Mouse (Mus musculus) kidney, embryonic 16.5 days (tissue): ENCODE measurements around the gene Car6. TPM values are rescaled to one million over a fixed set of nuclear protein-coding genes. Genes with fewer than 3 reads are reported as not detected.

Source experiments
- ATAC-seq: fragments of 200-750 bp; cut with Nextera tagmentation; 2 replicates; pipeline ENCODE4 v1.8.0; 2017; ENCODE audit warnings: moderate TSS enrichment; ENCODE audit not compliant: low FRiP score, low TSS enrichment
- H3K27ac ChIP-seq: fragments of 300-500 bp; sonication (generic); 2 replicates; pipeline ENCODE4 v1.5.1; 2014; ENCODE audit warnings: low read length
- H3K27me3 ChIP-seq: fragments of 300-500 bp; sonication (generic); 2 replicates; pipeline ENCODE4 v1.6.1; 2014; ENCODE audit warnings: low read length, control low read depth, mixed read lengths; ENCODE audit not compliant: insufficient read depth
- H3K36me3 ChIP-seq: fragments of 300-500 bp; sonication (generic); 2 replicates; pipeline ENCODE4 v1.6.1; 2014; ENCODE audit warnings: low read length, control low read depth, mixed read lengths; ENCODE audit not compliant: insufficient read depth
- H3K4me1 ChIP-seq: fragments of 300-500 bp; sonication (generic); 2 replicates; pipeline ENCODE4 v1.6.1; 2014; ENCODE audit warnings: low read length, control low read depth, mixed read lengths; ENCODE audit not compliant: insufficient read depth
- H3K4me2 ChIP-seq: fragments of 300-500 bp; sonication (generic); replicated peaks from 2 replicates; pipeline ENCODE4 v1.6.1; 2014; ENCODE audit warnings: low read depth, low read length
- H3K4me3 ChIP-seq: fragments of 300-500 bp; sonication (generic); 2 replicates; pipeline ENCODE4 v1.5.1; 2014; ENCODE audit warnings: mild to moderate bottlenecking, low read length
- H3K9ac ChIP-seq: fragments of 300-500 bp; sonication (generic); replicated peaks from 2 replicates; pipeline ENCODE4 v1.6.1; 2014; ENCODE audit warnings: low read length
- H3K9me3 ChIP-seq: fragments of 300-500 bp; sonication (generic); 2 replicates; pipeline ENCODE4 v1.6.1; 2016; ENCODE audit warnings: low read length, control low read depth
- WGBS: fragments of 180-500 bp; shearing (Covaris S2); extraction: QIAGEN DNeasy Blood & Tissue Kit; methylation state at CpG from one replicate; pipeline ENCODE4 v1.1.7; 2014; 5-methylcytosine and 5-hydroxymethylcytosine counted together
- polyA plus RNA-seq: library from polyadenylated mRNA; unstranded; fragments of >200 nt; fragmentation: Nextera tagmentation; extraction: Ambion mirVana; gene quantifications from 2 replicates; pipeline ENCODE4 v1.2.1, GENCODE M21; 2015

The Car6 gene
- polyA plus RNA-seq, 1 experiment from 2014 or later, result 0.29 TPM

- H3K9ac ChIP-seq, result no peak overlapping the region
- no peak for ATAC-seq
- no peak overlapping the region for H3K27ac ChIP-seq
- no peaks in the 10 kb centered on the region for H3K36me3 ChIP-seq
- H3K9me3 ChIP-seq, result no peaks in the 10 kb centered on the region
- no peak overlapping the region for H3K4me3 ChIP-seq
- H3K4me2 ChIP-seq, result no peak overlapping the region
- no peaks in the 10 kb centered on the region for H3K27me3 ChIP-seq
- WGBS, result 74% methylated on average over 9 of the region's 9 CpGs
- H3K4me1 ChIP-seq, result peaks cover 8% of the 10 kb centered on the region; the same call in 1 of the 2 replicates
These were observed 18.6 kb upstream of the Car6 start for GRCm38 (mm10) chr4:150219501-150220292.

GRCm38 (mm10) chr4:150217935-150218334 is 16.8 kb upstream of the Car6 start:
- 100% methylated on average over 1 of the region's 1 CpGs for whole genome bisulfite sequencing
- no peaks in the 10 kb centered on the region for H3K36me3 ChIP-seq
- no peak overlapping the region for H3K4me2 ChIP-seq
- H3K9me3 ChIP-seq, result no peaks in the 10 kb centered on the region
- no peaks in the 10 kb centered on the region for H3K27me3 ChIP-seq
- peaks cover 13% of the 10 kb centered on the region for H3K4me1 ChIP-seq
- ATAC-seq, result no peak
- H3K9ac ChIP-seq, result no peak overlapping the region
- no peak overlapping the region for H3K27ac ChIP-seq
- H3K4me3 ChIP-seq, result no peak overlapping the region

- Histone ChIP-seq H3K9me3 (no peaks in the 10 kb centered on the region), H3K4me1 (peaks cover 21% of the 10 kb centered on the region), H3K4me2 (no peak overlapping the region), H3K27ac (no peak overlapping the region), H3K4me3 (no peak overlapping the region), H3K27me3 (no peaks in the 10 kb centered on the region), H3K9ac (no peak overlapping the region), H3K36me3 (no peaks in the 10 kb centered on the region)
- WGBS, result 82% methylated on average over 5 of the region's 5 CpGs
- no peak for ATAC-seq
These were observed 16.0 kb upstream of the Car6 start for GRCm38 (mm10) chr4:150217042-150217554.

GRCm38 (mm10) chr4:150216423-150216822 is 15.3 kb upstream of the Car6 start:
- Histone ChIP-seq H3K9me3 (no peaks in the 10 kb centered on the region), H3K36me3 (no peaks in the 10 kb centered on the region), H3K4me1 (peaks cover 21% of the 10 kb centered on the region), H3K4me2 (no peak overlapping the region), H3K27me3 (no peaks in the 10 kb centered on the region), H3K9ac (no peak overlapping the region), H3K4me3 (no peak overlapping the region), H3K27ac (no peak overlapping the region)
- ATAC-seq, result no peak
- 79% methylated on average over 6 of the region's 6 CpGs for WGBS

- ATAC-seq, result no peak
- Histone ChIP-seq H3K4me1 (peaks cover 13% of the 10 kb centered on the region), H3K4me2 (no peak overlapping the region), H3K9ac (no peak overlapping the region), H3K36me3 (no peaks in the 10 kb centered on the region), H3K27me3 (no peaks in the 10 kb centered on the region), H3K4me3 (no peak overlapping the region), H3K9me3 (no peaks in the 10 kb centered on the region), H3K27ac (no peak overlapping the region)
- 50% methylated on average over 5 of the region's 5 CpGs for WGBS
These were observed 12.8 kb upstream of the Car6 start for GRCm38 (mm10) chr4:150213910-150214309.

GRCm38 (mm10) chr4:150212553-150212971 is 11.4 kb upstream of the Car6 start:
- WGBS, result 2% methylated on average over 15 of the region's 15 CpGs
- peaks cover 13% of the 10 kb centered on the region for H3K4me1 ChIP-seq
- H3K36me3 ChIP-seq, result no peaks in the 10 kb centered on the region
- ATAC-seq, result peak; percentile 89
- no peaks in the 10 kb centered on the region for H3K27me3 ChIP-seq
- H3K4me2 ChIP-seq, result peak overlapping the region; percentile 58
- H3K4me3 ChIP-seq, result peak overlapping the region; percentile 36
- 0 out of 2 replicates have a peak overlapping the region, but pooled peaks have one; percentile 18 for H3K27ac ChIP-seq
- peak overlapping the region; percentile 59 for H3K9ac ChIP-seq
- H3K9me3 ChIP-seq, result no peaks in the 10 kb centered on the region

- Histone ChIP-seq H3K9ac (peak overlapping the region; percentile 59; the same call in 1 of the 2 replicates), H3K4me1 (peaks cover 13% of the 10 kb centered on the region), H3K27me3 (no peaks in the 10 kb centered on the region), H3K4me3 (peak overlapping the region; percentile 36), H3K27ac (0 out of 2 replicates have a peak overlapping the region, but pooled peaks have one; percentile 18), H3K4me2 (peak overlapping the region; percentile 58), H3K9me3 (no peaks in the 10 kb centered on the region), H3K36me3 (no peaks in the 10 kb centered on the region)
- no peak; the same call in 1 of the 2 replicates for ATAC-seq
- 47% methylated on average over 10 of the region's 10 CpGs for WGBS
These were observed 10.9 kb upstream of the Car6 start for GRCm38 (mm10) chr4:150211930-150212552.

- Histone ChIP-seq H3K27ac (no peak overlapping the region), H3K36me3 (no peaks in the 10 kb centered on the region), H3K9ac (no peak overlapping the region), H3K4me1 (peaks cover 13% of the 10 kb centered on the region), H3K4me2 (no peak overlapping the region), H3K4me3 (no peak overlapping the region), H3K9me3 (no peaks in the 10 kb centered on the region), H3K27me3 (no peaks in the 10 kb centered on the region)
- 79% methylated on average over 8 of the region's 8 CpGs for WGBS
- ATAC-seq, result no peak
These were observed 9.2 kb upstream of the Car6 start for GRCm38 (mm10) chr4:150210306-150210705.

- Histone ChIP-seq H3K4me3 (no peak overlapping the region), H3K27me3 (no peaks in the 10 kb centered on the region), H3K4me2 (no peak overlapping the region), H3K9ac (no peak overlapping the region), H3K36me3 (no peaks in the 10 kb centered on the region), H3K27ac (no peak overlapping the region), H3K9me3 (no peaks in the 10 kb centered on the region), H3K4me1 (peaks cover 13% of the 10 kb centered on the region)
- WGBS, result 93% methylated on average over 5 of the region's 5 CpGs
- no peak for ATAC-seq
These were observed 8.6 kb upstream of the Car6 start for GRCm38 (mm10) chr4:150209751-150210150.

GRCm38 (mm10) chr4:150204877-150205276 is 3.7 kb upstream of the Car6 start:
- WGBS, result 53% methylated on average over 3 of the region's 3 CpGs
- Histone ChIP-seq H3K27me3 (no peaks in the 10 kb centered on the region), H3K9ac (no peak overlapping the region), H3K9me3 (no peaks in the 10 kb centered on the region), H3K4me1 (no peaks in the 10 kb centered on the region), H3K36me3 (no peaks in the 10 kb centered on the region; the same call in 1 of the 2 replicates), H3K4me2 (no peak overlapping the region), H3K4me3 (no peak overlapping the region), H3K27ac (no peak overlapping the region)
- ATAC-seq, result no peak
